Mouse (Mus musculus): ENCODE results near the gene Hoxa5.

DNA sequence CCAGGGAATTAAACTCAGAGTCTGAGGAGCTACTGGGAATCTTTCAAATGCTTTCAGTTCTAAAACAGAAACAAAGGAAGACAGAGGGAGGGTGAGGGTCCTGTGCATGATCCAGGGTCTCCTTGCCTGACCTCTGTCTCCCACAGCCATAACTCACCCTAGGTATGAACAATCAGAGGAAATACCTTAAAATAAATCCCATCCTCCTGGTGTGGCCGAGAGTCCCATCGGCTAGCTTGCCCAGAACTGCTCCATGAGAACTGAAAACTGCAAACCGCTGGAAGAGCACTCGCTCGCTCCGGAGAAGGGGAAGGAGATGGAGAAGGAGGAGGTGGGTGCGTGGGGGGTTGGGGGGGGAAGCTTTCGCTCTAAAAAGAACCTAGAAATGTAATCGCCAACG, 24.7 kb downstream of the Hoxa5 start:
- no peak for TF ChIP-seq POLR2A (IDR thresholded peaks at IDR 0.05; ENCODE audit: low read depth, low read length)
- no peak for TF ChIP-seq CTCF (IDR thresholded peaks at IDR 0.05; ENCODE audit: extremely low read depth, insufficient read depth, insufficient read length, insufficient replicate concordance)
